Mouse (Mus musculus) midbrain, embryonic 15.5 days (tissue): ENCODE results near the gene Gm28051. TPM values are rescaled to one million over a fixed set of nuclear protein-coding genes. Genes with fewer than 3 reads are reported as not detected.
A peak's percentile ranks its signal among the peaks of the same experiment; 100 is the strongest.

Source experiments
- ATAC-seq: fragments of 200-750 bp; cut with Nextera tagmentation; replicated peaks from 2 replicates; pipeline ENCODE4 v1.8.0; 2017; ENCODE audit warnings: moderate TSS enrichment
- H3K27ac ChIP-seq: fragments of 300-500 bp; sonication (generic); 2 replicates; pipeline ENCODE4 v1.5.1; 2015; ENCODE audit warnings: mild to moderate bottlenecking, inconsistent platforms
- H3K27me3 ChIP-seq: fragments of 300-500 bp; sonication (generic); replicated peaks from 2 replicates; pipeline ENCODE4 v1.6.1; 2015; ENCODE audit warnings: inconsistent platforms
- H3K36me3 ChIP-seq: fragments of 300-500 bp; sonication (generic); replicated peaks from 2 replicates; pipeline ENCODE4 v1.6.1; 2015; ENCODE audit warnings: inconsistent platforms
- H3K4me1 ChIP-seq: fragments of 300-500 bp; sonication (generic); 2 replicates; pipeline ENCODE4 v1.6.1; 2015; ENCODE audit warnings: inconsistent platforms
- H3K4me2 ChIP-seq: fragments of 300-500 bp; sonication (generic); 2 replicates; pipeline ENCODE4 v1.6.1; 2015; ENCODE audit warnings: inconsistent platforms, mild to moderate bottlenecking, moderate library complexity
- H3K4me3 ChIP-seq: fragments of 300-500 bp; sonication (generic); 2 replicates; pipeline ENCODE4 v1.5.1; 2015; ENCODE audit warnings: mild to moderate bottlenecking, inconsistent platforms
- H3K9ac ChIP-seq: fragments of 300-500 bp; sonication (generic); 2 replicates; pipeline ENCODE4 v1.6.1; 2015; ENCODE audit warnings: mild to moderate bottlenecking, inconsistent platforms
- H3K9me3 ChIP-seq: fragments of 300-500 bp; sonication (generic); 2 replicates; pipeline ENCODE4 v1.6.1; 2016; ENCODE audit warnings: inconsistent platforms
- WGBS: fragments of 180-500 bp; shearing (Covaris S2); methylation state at CpG from one replicate; pipeline ENCODE4 v1.1.7; 2015; ENCODE audit warnings: mixed read lengths; 5-methylcytosine and 5-hydroxymethylcytosine counted together
- polyA plus RNA-seq: library from polyadenylated mRNA; unstranded; fragments of >200 nt; fragmentation: Nextera tagmentation; extraction: Ambion mirVana; gene quantifications from 2 replicates; pipeline ENCODE4 v1.2.1, GENCODE M21; 2015

Gm28051 gene
- polyA plus RNA-seq = not detected in 2 replicates

- ATAC-seq = peak; percentile 97
- Histone ChIP-seq H3K27ac (peak within 1 kb of the TSS; percentile 89), H3K4me3 (peak within 1 kb of the TSS; percentile 85), H3K9ac (peak within 1 kb of the TSS; percentile 83), H3K27me3 (no peaks in the 10 kb centered on the region), H3K9me3 (no peaks in the 10 kb centered on the region), H3K4me2 (peak within 1 kb of the TSS; percentile 81), H3K4me1 (peaks cover 33% of the 10 kb centered on the region), H3K36me3 (no peaks in the 10 kb centered on the region; the same call in 1 of the 2 replicates)
- WGBS = under 1% methylated on average over 73 of the region's 73 CpGs
Observed at GRCm38 (mm10) chr12:102757689-102758402, at the start of gene Gm28051, which contains the start of the genes Gon7 and Ubr7. Gene Gm28051 (minus strand): TSS chr12:102757765. Gene Gon7 (minus strand): TSS chr12:102757803. Gene Ubr7 (plus strand): TSS chr12:102757967.

GRCm38 (mm10) chr12:102799528-102799927, 42.0 kb upstream of the Gm28051 start:
- WGBS = 97% methylated on average over 2 of the region's 2 CpGs
- Histone ChIP-seq H3K4me3 (no peak overlapping the region), H3K9me3 (no peaks in the 10 kb centered on the region), H3K9ac (no peak overlapping the region), H3K36me3 (peaks cover 5% of the 10 kb centered on the region; the same call in 1 of the 2 replicates), H3K27me3 (no peaks in the 10 kb centered on the region), H3K4me1 (no peaks in the 10 kb centered on the region), H3K4me2 (no peak overlapping the region), H3K27ac (no peak overlapping the region)
- ATAC-seq = no peak

- H3K4me2 ChIP-seq = no peak overlapping the region
- H3K4me1 ChIP-seq = no peaks in the 10 kb centered on the region
- no peak for ATAC-seq
- H3K9me3 ChIP-seq = no peaks in the 10 kb centered on the region
- no peaks in the 10 kb centered on the region for H3K27me3 ChIP-seq
- H3K9ac ChIP-seq = no peak overlapping the region
- H3K27ac ChIP-seq = no peak overlapping the region
- no peak overlapping the region for H3K4me3 ChIP-seq
- WGBS = 92% methylated on average over 7 of the region's 7 CpGs
- H3K36me3 ChIP-seq = peaks cover 45% of the 10 kb centered on the region
Observed at GRCm38 (mm10) chr12:102787927-102788326, 30.4 kb upstream of the Gm28051 start.

- H3K9me3 ChIP-seq = no peaks in the 10 kb centered on the region
- H3K27ac ChIP-seq = no peak overlapping the region
- H3K4me2 ChIP-seq = no peak overlapping the region
- no peak for ATAC-seq
- peaks cover 28% of the 10 kb centered on the region for H3K36me3 ChIP-seq
- H3K4me3 ChIP-seq = no peak overlapping the region
- H3K9ac ChIP-seq = no peak overlapping the region
- H3K27me3 ChIP-seq = no peaks in the 10 kb centered on the region
- H3K4me1 ChIP-seq = no peaks in the 10 kb centered on the region
- 84% methylated on average over 5 of the region's 5 CpGs for WGBS
Observed at GRCm38 (mm10) chr12:102785593-102785985, 28.0 kb upstream of the Gm28051 start.

DNA sequence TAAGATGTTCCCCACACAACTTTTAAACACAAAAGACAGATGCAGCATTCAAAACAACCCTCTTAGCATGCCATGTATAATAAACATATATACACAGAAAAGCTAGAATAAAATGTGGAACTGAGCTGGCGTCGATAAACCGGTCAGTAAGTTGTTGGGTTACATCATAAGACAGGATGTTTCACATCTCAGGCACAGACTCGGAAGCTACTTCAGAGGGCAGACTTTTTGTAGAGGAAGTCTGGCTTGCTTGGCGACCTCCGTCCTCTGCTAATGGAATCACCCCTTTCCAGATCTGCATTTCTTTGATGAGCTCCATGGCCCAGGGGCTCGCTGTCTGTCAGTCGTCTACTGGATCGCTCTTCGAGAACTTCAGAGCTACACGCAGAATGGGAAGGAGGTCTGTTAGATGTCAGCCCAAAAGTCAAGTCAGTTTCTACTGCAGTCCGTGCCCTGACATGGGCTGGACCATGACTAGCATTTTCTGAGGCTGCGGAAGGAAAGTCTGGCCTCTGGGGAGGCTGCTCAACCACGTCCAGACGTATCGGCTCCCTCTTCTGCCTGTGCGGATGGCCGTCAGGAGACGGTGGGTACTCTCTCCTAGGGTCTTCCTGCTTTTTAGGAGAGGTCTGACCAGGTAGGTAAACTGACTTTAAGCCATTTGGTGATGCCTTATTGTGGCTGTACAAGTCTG, 27.5 kb upstream of the Gm28051 start:
- H3K9me3 ChIP-seq = no peaks in the 10 kb centered on the region
- no peak for ATAC-seq
- H3K27ac ChIP-seq = no peak overlapping the region
- H3K4me1 ChIP-seq = no peaks in the 10 kb centered on the region
- no peaks in the 10 kb centered on the region for H3K27me3 ChIP-seq
- no peak overlapping the region for H3K4me3 ChIP-seq
- WGBS = 92% methylated on average over 19 of the region's 19 CpGs
- no peak overlapping the region for H3K9ac ChIP-seq
- H3K36me3 ChIP-seq = peaks cover 22% of the 10 kb centered on the region
- no peak overlapping the region for H3K4me2 ChIP-seq

DNA sequence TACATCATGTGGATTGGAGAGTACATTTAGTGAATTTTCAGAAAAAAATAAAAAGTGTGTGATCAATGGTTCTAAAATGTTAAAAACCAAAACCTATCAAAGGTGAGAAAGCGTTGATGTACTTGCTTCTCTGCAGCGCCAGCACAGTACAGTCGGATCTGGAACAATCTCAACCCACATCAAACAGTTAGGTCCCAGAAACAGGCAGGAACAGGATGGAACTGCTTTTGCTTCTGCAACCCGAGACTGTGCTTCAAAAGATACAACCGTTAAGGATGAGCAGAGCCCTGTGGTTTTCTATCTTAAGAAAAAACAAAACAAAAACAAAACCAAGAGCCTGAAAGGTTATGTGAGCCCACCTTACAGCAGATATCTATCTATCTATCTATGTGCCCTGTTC, 25.3 kb upstream of the Gm28051 start:
- WGBS = 95% methylated on average over 5 of the region's 5 CpGs

DNA sequence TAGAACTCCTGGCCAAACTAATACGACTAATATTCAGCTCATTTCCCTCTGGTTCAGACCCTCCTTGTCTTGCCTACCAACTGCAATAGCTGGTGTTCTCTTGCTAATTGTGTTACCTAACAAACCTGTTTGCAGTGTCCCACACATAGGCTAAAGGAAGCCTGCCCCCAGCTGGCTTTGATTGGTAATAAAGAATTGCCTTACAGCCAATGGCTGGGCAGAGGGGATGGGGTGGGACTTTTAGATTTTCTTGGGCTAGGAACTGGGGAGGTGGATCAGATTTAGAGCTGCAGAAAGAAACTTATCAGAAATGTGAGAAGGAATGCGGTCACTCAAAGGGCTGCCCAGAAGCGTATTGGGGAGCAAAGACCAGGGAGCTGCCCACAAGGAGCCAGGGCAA, 21.9 kb upstream of the Gm28051 start:
- H3K36me3 ChIP-seq = peaks cover 15% of the 10 kb centered on the region; the same call in 1 of the 2 replicates
- no peak overlapping the region for H3K9ac ChIP-seq
- no peaks in the 10 kb centered on the region for H3K27me3 ChIP-seq
- no peak for ATAC-seq
- no peak overlapping the region for H3K4me3 ChIP-seq
- H3K4me2 ChIP-seq = no peak overlapping the region
- H3K9me3 ChIP-seq = no peaks in the 10 kb centered on the region
- WGBS = 57% methylated on average over 3 of the region's 3 CpGs
- no peaks in the 10 kb centered on the region for H3K4me1 ChIP-seq
- H3K27ac ChIP-seq = no peak overlapping the region

More for the DNA sequence above, 25.3 kb upstream of the Gm28051 start:
- no peak for ATAC-seq
- peaks cover 16% of the 10 kb centered on the region for H3K36me3 ChIP-seq
- H3K4me2 ChIP-seq = no peak overlapping the region
- H3K9ac ChIP-seq = no peak overlapping the region
- no peaks in the 10 kb centered on the region for H3K9me3 ChIP-seq
- H3K4me3 ChIP-seq = no peak overlapping the region
- H3K4me1 ChIP-seq = no peaks in the 10 kb centered on the region
- no peak overlapping the region for H3K27ac ChIP-seq
- no peaks in the 10 kb centered on the region for H3K27me3 ChIP-seq

GRCm38 (mm10) chr12:102778151-102778550, 20.6 kb upstream of the Gm28051 start:
- H3K9me3 ChIP-seq = no peaks in the 10 kb centered on the region
- 77% methylated on average over 5 of the region's 5 CpGs for WGBS
- no peaks in the 10 kb centered on the region for H3K27me3 ChIP-seq
- H3K4me1 ChIP-seq = no peaks in the 10 kb centered on the region
- peaks cover 15% of the 10 kb centered on the region; the same call in 1 of the 2 replicates for H3K36me3 ChIP-seq
- H3K4me2 ChIP-seq = no peak overlapping the region
- H3K27ac ChIP-seq = no peak overlapping the region
- no peak overlapping the region for H3K9ac ChIP-seq
- H3K4me3 ChIP-seq = no peak overlapping the region
- no peak for ATAC-seq

- 89% methylated on average over 14 of the region's 14 CpGs for WGBS
- H3K36me3 ChIP-seq = peaks cover 34% of the 10 kb centered on the region
Observed at GRCm38 (mm10) chr12:102776035-102776434, 18.5 kb upstream of the Gm28051 start.

GRCm38 (mm10) chr12:102772676-102773075, 15.1 kb upstream of the Gm28051 start:
- H3K9me3 ChIP-seq = no peaks in the 10 kb centered on the region
- no peak for ATAC-seq
- no peak overlapping the region for H3K9ac ChIP-seq
- no peaks in the 10 kb centered on the region for H3K27me3 ChIP-seq
- no peak overlapping the region for H3K27ac ChIP-seq
- H3K4me3 ChIP-seq = no peak overlapping the region
- H3K36me3 ChIP-seq = peaks cover 51% of the 10 kb centered on the region
- no peaks in the 10 kb centered on the region for H3K4me1 ChIP-seq
- H3K4me2 ChIP-seq = no peak overlapping the region
- WGBS = 94% methylated on average over 5 of the region's 5 CpGs

More at GRCm38 (mm10) chr12:102776035-102776434, 18.5 kb upstream of the Gm28051 start:
- Histone ChIP-seq H3K4me1 (no peaks in the 10 kb centered on the region), H3K4me3 (no peak overlapping the region), H3K9ac (no peak overlapping the region), H3K4me2 (no peak overlapping the region), H3K27me3 (no peaks in the 10 kb centered on the region), H3K27ac (no peak overlapping the region), H3K9me3 (no peaks in the 10 kb centered on the region)
- no peak for ATAC-seq

DNA sequence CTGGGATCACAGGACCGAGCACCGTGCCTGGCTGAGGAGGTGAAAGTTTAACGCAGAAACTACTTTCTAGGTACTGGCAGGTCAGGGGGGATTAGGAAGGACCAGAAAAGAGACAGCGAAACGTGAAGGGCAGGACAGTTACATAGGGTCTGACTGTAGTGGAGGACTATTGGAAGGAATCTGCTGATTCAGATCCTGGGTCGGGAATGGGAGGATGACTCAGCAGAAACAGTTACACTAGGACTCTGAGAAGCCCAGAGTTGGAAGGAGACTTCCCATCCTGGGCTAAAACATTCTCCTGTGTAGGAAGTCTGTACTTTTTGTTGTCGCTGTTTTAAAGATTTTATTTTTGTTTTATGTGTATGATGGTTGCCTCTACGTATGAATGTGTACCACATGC, 14.0 kb upstream of the Gm28051 start:
- Histone ChIP-seq H3K27me3 (no peaks in the 10 kb centered on the region), H3K4me3 (no peak overlapping the region), H3K9me3 (no peaks in the 10 kb centered on the region), H3K36me3 (peaks cover 47% of the 10 kb centered on the region), H3K4me1 (no peaks in the 10 kb centered on the region), H3K4me2 (no peak overlapping the region), H3K27ac (no peak overlapping the region), H3K9ac (no peak overlapping the region)
- no peak for ATAC-seq
- WGBS = 97% methylated on average over 8 of the region's 8 CpGs

DNA sequence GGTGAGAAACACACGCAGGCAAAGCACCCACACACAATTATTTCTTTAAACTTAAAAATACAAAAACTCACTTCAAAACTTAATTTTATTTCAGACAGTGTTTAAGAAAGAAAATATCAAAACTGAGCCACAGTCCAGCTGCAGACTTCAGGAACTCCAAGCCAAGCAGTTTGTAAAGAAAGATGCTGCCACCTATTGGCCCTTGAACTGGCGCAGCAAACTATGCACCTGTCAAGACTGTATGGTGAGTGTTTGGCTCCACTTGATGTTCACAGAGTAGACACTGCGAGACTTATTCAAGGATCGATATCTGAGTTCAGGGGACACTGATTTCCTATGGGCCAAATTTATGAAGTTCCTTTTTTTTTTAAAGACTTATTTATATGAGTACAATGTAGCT, 11.4 kb upstream of the Gm28051 start:
- Histone ChIP-seq H3K27me3 (no peaks in the 10 kb centered on the region), H3K9ac (no peak overlapping the region), H3K9me3 (no peaks in the 10 kb centered on the region), H3K4me2 (no peak overlapping the region), H3K36me3 (peaks cover 44% of the 10 kb centered on the region), H3K4me3 (no peak overlapping the region), H3K4me1 (no peaks in the 10 kb centered on the region), H3K27ac (no peak overlapping the region)
- 88% methylated on average over 4 of the region's 4 CpGs for WGBS
- ATAC-seq = no peak
